Mouse (Mus musculus) gastrocnemius, postnatal 36 days (tissue): Measurements from ENCODE around the gene Cog3. TPM values are rescaled to one million over a fixed set of nuclear protein-coding genes. Genes with fewer than 3 reads are reported as not detected.
"Not testable (repeated sequence)": the region's sequence is repeated elsewhere in the genome, so short reads cannot be mapped to it uniquely, and the experiment has no call there.

ENCODE experiments used
- DNase-seq, 2 experiments: peaks; one replicate each; pipeline ENCODE4 v3.0.0; 2022
- intact Hi-C: fragments of 180-260 bp; cut with DNase I; formaldehyde crosslinking; loops from one replicate; pipeline ENCODE4 v1.15.1; 2025
- long read RNA-seq, 2 experiments: library from polyadenylated mRNA; stranded (forward); transcript quantifications; one replicate each; pipeline ENCODE4 v2.0.0; 2021
- total RNA-seq, 2 experiments: library from RNA; stranded (reverse); gene quantifications; 2 replicates each; pipeline ENCODE4 v1.2.3; 2021

The Cog3 gene
- total RNA-seq, result 1 to 10 TPM; 6.2 to 6.6 TPM
- long read RNA-seq, experiment 1, full-length matches to known transcripts, result 1 of 2 reads
- long read RNA-seq, experiment 1, partial matches to known transcripts, result 0 of 2 reads
- long read RNA-seq, experiment 1, other reads (novel, unspliced or antisense), result 1 of 2 reads
- long read RNA-seq, experiment 2, full-length matches to known transcripts, result 5 of 6 reads
- long read RNA-seq, experiment 2, partial matches to known transcripts, result 1 of 6 reads
- long read RNA-seq, experiment 2, other reads (novel, unspliced or antisense), result 0 of 6 reads

GRCm38 (mm10) chr14:75753991-75754817 lies at the start of gene Cog3:
Gene Cog3 (minus strand): TSS chr14:75754517.
- intact Hi-C loops, result no loop called here
- peak; percentile 97 for DNase-seq

- intact Hi-C loops, result no loop called here
- no peak for DNase-seq
Measured at GRCm38 (mm10) chr14:75797769-75798386, 43.6 kb upstream of the Cog3 start.

- DNase-seq, result no peak
Measured at GRCm38 (mm10) chr14:75795918-75796317, 41.6 kb upstream of the Cog3 start.

GRCm38 (mm10) chr14:75794726-75795125 lies 40.4 kb upstream of the Cog3 start:
- intact Hi-C loops, result no loop called here
- DNase-seq, result no peak

More at GRCm38 (mm10) chr14:75795918-75796317, 41.6 kb upstream of the Cog3 start:
- intact Hi-C loops, result no loop called here

DNA sequence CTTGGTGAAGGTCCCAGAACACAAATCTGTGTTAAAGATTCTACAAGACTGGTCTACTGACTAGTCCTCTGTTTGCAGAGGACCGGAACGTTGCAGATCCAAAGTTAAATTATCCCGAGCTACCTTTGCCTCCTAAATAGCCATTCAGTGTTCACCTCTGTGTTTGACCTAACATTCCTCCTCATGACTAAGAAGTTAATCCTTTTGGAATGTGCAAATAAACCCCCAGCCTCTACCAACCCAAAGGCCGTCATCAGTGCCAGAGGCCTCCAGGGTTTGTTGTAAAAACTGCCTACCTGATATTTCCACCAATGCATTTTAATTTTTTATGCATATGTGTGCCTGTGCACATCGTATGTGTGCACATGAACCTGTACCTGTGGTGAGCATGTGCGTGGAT lies 40.0 kb upstream of the Cog3 start:
- no peak for DNase-seq
- intact Hi-C loops, result no loop called here

DNA sequence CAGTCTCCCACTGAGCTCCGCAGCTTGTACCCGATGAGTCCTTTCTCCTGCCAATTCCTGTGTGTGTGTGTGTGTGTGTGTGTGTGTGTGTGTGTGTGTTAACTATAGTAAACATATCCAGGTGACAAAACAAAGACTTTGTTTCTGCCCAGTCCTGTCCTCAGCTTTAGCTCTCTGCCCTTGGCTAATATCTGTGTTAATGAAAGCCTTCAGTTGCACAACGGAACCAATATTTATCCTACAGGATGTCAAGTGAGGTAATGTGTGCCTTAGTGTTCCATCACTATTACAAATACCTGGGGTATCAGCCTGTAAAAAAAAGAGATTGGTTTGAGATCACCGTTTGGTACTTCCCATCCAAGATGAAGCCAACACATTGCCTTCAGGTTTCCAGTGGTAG lies 38.8 kb upstream of the Cog3 start:
- intact Hi-C loops, result no loop called here
- DNase-seq, result no peak

DNA sequence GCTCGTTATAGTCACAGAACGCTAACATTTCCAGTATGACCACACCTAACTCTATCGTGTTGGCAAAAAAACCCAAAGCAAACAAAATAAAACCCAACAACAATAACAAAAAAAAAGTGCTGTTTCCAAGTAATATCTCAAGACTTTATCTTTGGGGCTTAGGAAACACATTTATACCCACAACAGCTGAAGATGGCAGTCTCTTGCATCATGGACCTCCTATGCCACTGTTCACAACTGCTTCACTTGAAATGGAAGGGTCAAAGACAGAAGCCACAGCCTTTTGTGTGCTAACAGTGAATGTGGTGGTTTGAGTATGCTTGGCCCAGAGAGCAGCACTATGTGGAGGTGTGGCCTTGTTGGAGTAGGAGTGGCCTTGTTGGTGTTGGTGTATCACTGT lies 37.1 kb upstream of the Cog3 start:
- no peak for DNase-seq
- intact Hi-C loops, result no loop called here

- peak in 1 of 2 experiments; percentile 27 for DNase-seq
- intact Hi-C loops, result no loop called here
Measured at GRCm38 (mm10) chr14:75790411-75790996, 36.2 kb upstream of the Cog3 start.

DNA sequence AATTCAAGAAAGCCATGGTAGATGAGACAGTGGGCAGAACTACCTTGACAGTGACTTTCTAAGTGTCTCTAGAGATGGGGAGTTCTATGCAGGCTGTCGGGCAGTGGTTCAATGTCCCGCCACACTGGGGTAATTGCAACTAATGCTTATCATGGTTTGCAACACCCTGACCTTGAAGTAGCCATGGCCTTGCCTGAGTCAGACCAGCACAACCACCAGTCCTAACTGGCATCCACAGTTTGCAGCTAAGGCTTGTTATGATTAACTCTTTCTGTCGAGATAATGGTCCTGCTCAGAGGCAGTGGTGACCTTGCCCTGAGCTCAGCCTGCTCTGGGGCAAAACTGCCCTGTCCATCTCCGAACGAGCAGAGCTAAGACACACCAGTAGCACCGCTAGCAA lies 35.0 kb upstream of the Cog3 start:
- intact Hi-C loops, result loop anchor here (5.0 kb wide), 1 partner anchor 38 kb away; no protein-coding TSS in a partner anchor
- no peak for DNase-seq

GRCm38 (mm10) chr14:75787794-75788175 lies 33.5 kb upstream of the Cog3 start:
- no peak for DNase-seq
- intact Hi-C loops, result loop anchor here (5.0 kb wide), 1 partner anchor 40 kb away; no protein-coding TSS in a partner anchor

GRCm38 (mm10) chr14:75786868-75787793 lies 32.8 kb upstream of the Cog3 start, which contains the start of gene Slc25a30:
Gene Slc25a30 (minus strand): TSS chr14:75787037.
- intact Hi-C loops, result loop anchor here (5.0 kb wide), 1 partner anchor 40 kb away; no protein-coding TSS in a partner anchor

GRCm38 (mm10) chr14:75786424-75786867 lies 32.1 kb upstream of the Cog3 start:
- DNase-seq, result no peak
- intact Hi-C loops, result loop anchor here (5.0 kb wide), 1 partner anchor 41 kb away; no protein-coding TSS in a partner anchor

More at GRCm38 (mm10) chr14:75786868-75787793, 32.8 kb upstream of the Cog3 start, which contains the start of gene Slc25a30:
- DNase-seq, result peak; percentile 93 to 96

- intact Hi-C loops, result no loop called here
- no peak for DNase-seq
Measured at GRCm38 (mm10) chr14:75779913-75780312, 25.6 kb upstream of the Cog3 start.

DNA sequence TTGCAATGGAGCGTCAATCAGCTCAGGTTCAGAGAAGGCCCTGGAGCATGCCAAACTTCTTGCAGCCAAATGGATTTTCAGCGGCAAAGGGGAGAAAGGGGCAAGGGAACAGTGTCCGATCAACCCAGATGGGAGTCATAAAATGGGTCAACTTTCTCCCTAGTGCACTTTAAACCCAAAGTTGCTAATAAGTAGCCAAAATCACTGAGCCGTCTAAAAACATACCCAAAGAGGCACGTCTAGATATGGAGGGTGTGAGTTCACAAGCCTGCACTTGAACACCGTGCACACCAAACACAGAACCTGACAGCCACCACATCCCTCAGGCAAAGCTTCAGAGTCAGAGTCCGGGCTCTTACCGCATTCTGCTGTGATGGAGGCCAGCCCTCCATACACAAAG lies 22.3 kb upstream of the Cog3 start:
- no peak for DNase-seq
- intact Hi-C loops, result no loop called here

- intact Hi-C loops, result no loop called here
- DNase-seq, result no peak
Measured at GRCm38 (mm10) chr14:75773431-75773830, 19.1 kb upstream of the Cog3 start.

DNA sequence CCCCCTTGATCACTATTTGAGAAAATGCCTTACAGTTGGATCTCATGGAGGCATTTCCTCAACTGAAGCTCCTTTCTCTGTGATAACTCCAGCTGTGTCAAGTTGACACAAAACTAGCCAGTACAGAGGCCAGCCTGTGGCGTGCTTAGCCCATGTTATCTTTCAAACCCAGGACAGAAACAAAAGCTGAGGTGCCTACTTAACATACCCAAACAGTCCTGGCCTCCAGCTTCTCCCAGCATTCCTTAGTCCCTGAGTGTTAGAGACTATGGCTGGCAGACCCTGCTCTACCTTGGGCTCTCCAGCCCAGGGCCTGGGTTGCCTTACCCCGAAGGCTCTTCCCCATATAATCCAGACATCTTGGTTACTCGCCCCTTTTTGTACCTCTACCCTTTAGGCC lies 18.1 kb upstream of the Cog3 start:
- DNase-seq, intact Hi-C loops: not testable (repeated sequence)

- no peak for DNase-seq
- intact Hi-C loops, result no loop called here
Measured at GRCm38 (mm10) chr14:75771101-75771501, 16.8 kb upstream of the Cog3 start.

DNA sequence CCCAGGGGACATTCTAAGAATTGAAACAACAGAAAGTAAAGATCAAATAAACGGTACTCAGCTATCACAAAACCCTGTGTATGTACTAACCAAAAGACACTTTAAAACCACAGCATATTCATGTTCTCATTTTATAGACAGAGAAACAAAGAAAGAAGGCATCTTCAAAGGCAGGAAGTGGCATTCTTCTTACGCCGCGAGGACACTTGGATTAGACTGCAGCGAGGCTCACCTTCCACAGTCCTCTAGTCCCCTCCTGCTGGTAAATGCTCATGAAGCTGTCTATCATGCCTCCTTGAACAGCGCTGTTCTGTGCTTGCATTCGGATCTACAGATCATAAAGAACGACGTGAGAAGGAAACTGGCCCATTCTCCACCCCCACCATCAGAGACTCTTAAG lies 15.0 kb upstream of the Cog3 start:
- intact Hi-C loops, result no loop called here
- DNase-seq, result no peak

- no peak for DNase-seq
- intact Hi-C loops, result no loop called here
Measured at GRCm38 (mm10) chr14:75768275-75768608, 13.9 kb upstream of the Cog3 start.
